Mouse (Mus musculus) erythroblast, embryonic 14.5 days (primary cell): ENCODE results near the gene Ptrh1.

Experiments used
- GATA1 ChIP-seq: IDR thresholded peaks from 2 replicates; pipeline ENCODE4 v1.6.1; 2012; ENCODE audit warnings: low read length, inconsistent platforms, mixed read lengths
- TAL1 ChIP-seq: IDR thresholded peaks from 3 replicates; pipeline ENCODE4 v1.6.1; 2012; ENCODE audit warnings: low read length, inconsistent platforms, mixed read lengths

- TF ChIP-seq TAL1 (no peak), GATA1 (no peak)
Measured at GRCm38 (mm10) chr2:32731911-32732310, 43.7 kb upstream of the Ptrh1 start.
